Mouse (Mus musculus) monocyte, adult 5-6 weeks (primary cell): ENCODE measurements around the gene Supt7l. TPM values are rescaled to one million over a fixed set of nuclear protein-coding genes. Genes with fewer than 3 reads are reported as not detected.
"Not testable (repeated sequence)": the region's sequence is repeated elsewhere in the genome, so short reads cannot be mapped to it uniquely, and the experiment has no call there.

Source experiments
- ATAC-seq: fragments of 153-309, 156-312 bp; replicated peaks from 2 replicates; pipeline ENCODE4 v1.8.0; 2017; ENCODE audit warnings: mild to moderate bottlenecking; ENCODE audit not compliant: low TSS enrichment, insufficient number of reproducible peaks, severe bottlenecking, poor library complexity, low FRiP score
- total RNA-seq: library from RNA; stranded (forward); fragments of 200-1000, 200-491, 200-594 nt; gene quantifications from 3 replicates; pipeline ENCODE4 v1.2.3, GENCODE M21; 2017

The Supt7l gene
- 18.5 to 33.7 TPM (median 23.3 TPM) in 3 replicates for total RNA-seq

DNA sequence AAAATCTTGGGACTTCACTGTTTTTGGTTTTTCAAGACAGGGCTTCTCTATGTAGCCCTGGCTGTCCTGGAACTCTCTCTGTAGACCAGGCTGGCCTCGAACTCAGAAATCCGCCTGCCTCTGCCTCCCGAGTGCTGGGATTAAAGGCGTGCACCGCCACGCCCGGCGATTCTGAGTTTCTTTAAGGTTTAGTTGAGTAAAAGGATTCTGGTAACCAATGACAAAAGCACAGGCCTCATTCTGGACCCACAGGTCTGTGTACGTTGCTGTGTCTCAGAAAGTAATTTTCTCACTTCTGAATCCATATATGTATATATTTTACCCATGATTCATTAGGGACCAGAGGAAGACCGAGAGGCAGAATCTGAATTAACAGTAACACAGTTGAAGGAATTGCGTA lies at the start of gene Supt7l:
TSS of gene Supt7l (minus strand) at position 101 of the 400 bp plus-strand sequence.
- ATAC-seq: not testable (repeated sequence)

DNA sequence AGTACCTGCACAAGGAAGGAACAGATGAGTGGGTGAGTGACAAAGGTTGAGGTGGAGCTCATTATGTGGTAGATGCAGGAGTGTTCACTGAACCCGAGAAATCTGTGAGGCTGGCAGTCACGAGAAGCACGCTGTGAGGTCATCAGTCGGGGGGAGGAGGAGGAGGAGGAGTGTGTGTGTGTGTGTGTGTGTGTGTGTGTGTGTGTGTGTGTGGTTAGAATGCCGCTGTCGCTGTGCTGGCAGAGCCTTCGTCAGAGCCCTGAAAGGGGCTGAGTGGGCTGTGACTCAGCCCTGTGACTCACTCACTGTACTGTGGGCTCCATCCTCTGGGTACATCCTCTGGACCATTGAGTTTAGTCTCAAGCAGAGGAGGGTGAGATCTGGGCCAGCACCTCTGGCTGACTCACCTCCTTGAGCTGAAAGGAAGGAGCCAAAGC lies 49.0 kb upstream of the Supt7l start:
- peak; percentile 60 for ATAC-seq

DNA sequence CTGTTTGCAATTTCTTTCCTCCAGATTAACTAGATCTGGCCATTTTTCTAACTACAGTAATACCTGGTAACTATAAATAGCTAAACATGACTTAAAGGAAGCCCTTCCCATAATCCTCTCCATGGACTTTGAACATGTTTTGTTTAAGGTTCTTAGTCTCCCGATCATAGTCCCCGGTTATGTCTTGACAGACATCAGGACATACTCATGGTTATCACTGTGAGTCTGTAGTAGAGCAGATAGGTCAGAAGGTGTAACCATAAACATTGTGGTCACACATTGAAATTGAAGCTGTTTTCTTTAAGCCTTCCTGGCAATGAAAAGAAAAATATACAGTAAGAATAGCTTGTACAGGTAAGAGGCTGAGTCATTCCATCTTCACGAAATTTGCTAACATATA lies 46.1 kb upstream of the Supt7l start:
- ATAC-seq: no peak

DNA sequence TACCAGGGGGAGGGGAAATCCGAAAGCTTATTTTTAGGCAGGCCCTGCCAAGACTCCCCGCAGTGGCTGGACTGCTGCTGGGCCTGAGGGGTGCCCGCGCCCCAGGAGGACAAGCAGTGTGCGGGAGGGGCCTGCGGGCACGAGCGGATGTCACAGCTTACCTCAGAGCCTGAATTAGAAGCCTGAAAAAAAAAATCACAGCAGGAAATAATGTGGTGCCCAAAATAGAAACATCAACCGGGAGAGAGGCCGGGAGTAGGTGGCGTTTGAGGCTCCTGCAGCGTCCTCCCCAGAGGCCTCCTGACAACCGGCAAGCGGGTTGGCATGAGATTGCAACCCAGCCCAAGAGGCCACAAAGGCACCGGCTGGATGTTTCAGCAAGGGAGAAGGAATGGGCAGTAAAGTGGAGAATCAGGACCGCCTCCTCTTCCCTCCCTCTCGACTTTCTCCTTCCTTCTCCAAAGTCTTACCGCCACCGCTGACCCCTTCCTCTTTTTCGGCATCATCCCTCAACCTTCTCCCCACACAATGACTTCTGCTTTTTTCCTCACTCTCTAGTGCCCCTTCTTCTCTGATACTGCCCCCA lies 43.5 kb upstream of the Supt7l start:
- ATAC-seq: peak; percentile 83

DNA sequence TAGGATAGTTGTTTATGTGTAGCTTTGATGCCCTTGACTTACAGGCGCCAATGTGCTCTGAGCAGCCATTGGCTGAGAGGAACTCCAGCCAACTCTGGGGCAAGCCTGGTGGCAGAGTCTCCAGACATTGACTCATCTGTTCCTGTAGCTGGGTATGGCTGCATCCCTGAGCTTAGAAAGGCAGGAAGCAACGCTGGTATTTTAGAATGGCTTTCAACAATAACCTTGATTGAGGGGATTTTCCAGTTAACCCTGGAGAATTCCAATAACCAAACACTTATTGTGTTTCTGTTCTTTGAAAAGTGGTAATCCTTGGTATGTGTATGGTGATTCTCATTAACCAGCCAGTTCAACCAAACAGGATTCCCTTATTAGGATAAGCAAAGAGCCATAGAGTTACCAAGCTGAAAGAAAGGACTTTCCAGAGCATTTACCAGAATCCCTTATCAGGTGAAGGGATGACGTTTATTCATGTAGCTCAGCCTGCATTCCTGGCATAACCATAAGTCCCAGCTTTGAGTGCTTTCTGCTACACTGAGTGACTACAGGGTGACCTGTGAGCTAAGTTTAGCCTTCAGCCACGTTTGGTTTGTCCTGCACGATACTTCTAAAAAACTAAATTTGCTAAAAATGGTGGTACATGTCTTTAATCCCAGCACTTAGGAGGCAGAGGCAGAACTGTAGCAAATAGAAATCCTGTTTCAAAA lies 40.5 kb upstream of the Supt7l start:
- ATAC-seq: no peak

DNA sequence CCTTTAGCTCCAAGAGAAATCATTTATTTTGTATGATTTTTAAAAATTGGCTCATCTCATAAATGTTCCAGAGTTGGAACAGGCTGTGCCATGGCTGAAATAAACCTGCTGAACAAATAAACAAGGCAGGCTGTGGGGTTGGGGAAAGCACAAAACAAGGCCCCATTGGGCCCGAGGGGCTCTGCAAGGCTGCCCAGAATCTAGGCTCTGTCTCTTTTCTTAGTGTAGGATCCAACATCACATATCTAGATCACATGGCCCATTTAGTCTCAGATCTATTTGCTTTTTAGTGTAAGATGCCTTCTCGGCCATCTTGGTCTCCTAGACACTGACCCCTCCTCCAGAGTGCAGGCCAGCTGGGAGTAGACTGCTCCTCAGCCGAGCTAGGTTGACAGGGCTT lies 38.9 kb upstream of the Supt7l start:
- no peak for ATAC-seq

DNA sequence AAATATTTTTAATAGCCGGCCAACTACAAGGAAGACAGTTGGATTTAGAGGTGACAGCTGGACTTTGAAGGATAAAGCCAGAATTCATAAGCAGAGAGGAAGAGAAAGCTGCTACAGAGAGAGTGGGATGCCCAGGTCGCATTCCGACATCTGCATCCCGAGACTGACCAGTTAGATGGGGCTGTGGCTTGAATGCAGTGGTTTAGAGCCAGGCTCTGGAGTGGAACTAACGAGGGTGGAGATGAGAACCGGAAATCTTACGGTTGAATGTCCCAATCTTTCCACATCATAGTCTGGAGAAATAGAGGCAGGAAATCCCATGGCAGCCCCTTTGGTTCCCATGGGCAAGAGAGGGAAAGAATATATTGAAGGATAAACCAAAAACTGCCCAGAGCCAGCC lies 38.4 kb upstream of the Supt7l start:
- no peak for ATAC-seq

DNA sequence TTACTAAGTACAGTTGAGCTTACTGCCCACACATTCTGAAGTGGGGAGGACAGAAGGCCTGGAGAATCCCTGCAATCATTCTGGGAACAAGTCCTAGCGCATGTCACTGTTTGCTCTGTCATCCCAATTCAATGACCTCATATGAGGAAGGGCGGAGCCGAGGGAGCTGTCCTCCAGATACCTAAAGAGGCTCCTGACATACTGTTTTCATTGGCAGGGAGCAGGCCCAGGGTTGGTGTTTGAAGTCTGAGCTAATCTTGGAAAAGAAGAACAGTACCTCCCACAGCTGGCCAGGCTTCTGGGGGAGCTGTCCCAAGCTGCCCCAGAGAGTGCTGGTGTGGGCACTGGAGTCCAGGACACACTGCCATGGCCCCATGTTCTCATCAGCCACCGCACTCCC lies 37.4 kb upstream of the Supt7l start:
- ATAC-seq: no peak

DNA sequence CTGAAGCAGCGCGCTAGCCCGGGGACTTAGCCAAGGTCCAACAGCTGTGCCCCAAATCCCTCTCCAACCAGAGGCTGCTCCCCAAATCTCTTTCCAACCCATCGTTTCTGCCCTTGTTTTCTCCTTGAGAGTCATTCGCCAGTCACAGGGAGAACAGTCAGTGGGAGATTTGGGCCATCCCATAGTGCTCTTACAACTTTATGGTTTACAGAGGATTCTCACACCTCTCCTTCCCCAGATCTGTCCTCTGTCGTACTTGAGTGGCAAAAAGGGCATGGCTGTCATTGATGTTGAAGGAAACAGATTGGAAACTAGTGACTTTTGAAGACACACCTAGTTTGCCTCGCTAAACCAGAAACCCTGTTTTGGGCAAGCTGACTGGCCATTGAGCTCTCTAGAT lies 36.3 kb upstream of the Supt7l start:
- no peak for ATAC-seq

DNA sequence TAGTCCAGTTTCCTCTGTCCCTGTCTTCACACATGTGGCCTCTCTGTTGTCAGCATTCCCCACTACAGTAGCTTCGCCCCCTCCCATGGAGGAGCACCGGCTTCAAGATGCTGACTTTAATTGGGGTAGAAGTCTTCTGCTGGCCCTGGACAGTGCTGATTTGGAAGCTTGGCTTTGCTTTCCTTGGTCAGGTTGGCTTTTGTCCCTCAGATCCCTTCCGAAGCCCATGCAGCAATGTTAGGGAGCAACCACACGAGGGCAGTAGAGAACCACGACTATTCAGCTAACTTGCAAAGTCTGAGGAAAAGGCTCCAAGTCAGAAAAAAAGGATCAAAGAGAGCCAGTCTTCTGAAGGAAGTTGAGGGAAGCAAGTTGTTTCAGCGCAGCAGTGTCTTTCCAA lies 35.9 kb upstream of the Supt7l start:
- ATAC-seq: peak; percentile 66

DNA sequence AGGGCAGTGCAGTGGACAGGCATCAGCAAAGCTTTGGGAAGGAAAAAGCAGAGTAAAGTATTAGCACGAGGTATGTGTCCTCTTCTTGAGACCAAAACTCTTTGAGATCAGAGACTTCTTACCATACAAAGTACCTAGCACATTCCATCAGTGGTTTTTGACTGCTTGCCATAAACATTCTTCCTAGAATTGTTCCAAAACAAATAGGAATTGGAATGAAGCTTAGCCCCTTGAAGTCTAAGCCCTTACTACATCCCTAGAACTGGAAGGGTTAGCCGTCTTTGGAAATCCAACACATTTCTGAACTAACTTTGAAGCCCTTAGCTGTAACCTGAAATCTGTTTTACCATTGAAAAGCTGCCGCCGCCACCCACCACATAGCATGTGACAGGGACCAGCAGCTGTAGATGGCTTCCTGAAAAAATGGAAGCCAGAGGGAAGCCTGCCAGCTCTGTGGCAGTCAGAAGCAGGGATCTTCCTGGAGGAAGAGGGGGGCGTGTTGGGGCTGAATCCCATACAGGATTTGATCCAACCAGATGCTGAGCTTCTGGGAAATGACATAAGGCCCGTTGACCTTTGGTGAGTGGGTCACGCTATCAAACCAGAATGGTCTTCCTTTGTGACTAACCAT lies 34.5 kb upstream of the Supt7l start:
- ATAC-seq: no peak

DNA sequence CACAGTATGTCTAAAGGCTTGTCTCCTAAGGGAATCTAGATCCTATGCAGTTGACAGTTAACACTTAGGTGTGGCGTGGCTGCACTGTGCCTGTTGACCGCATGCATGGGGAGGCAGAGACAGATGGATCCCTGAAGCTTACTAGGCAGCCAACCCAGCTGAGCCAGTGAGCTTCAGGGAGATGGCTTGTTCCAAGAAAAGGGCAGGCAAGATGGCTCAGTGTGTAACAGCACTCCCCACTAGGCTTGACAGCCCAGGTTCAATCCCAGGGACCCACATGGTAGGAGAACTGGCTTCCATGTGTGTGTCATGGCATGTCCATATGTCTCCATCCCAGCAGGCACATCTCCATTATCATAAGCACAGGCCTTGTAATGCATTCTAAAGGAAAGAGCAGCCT lies 32.7 kb upstream of the Supt7l start:
- ATAC-seq: no peak

DNA sequence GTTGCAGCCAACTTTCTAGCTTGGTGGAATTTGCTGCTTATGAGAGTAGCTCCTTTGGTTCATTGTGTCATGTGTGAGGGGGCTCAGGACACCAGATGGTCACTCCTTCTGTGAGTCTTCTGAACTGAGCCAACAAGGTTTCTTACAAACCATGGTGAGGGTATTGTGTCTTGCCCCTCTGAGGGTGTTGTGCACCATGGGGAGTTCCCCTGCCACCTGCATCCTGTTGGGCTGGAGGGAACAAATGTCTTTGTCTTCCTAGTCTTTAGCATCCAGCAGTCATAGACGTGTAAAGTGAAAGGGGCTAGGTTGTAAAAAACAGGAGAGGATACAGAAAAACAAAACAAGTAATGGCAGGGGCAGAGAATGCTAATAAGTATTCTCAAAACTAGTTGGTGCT lies 31.8 kb upstream of the Supt7l start:
- ATAC-seq: no peak

DNA sequence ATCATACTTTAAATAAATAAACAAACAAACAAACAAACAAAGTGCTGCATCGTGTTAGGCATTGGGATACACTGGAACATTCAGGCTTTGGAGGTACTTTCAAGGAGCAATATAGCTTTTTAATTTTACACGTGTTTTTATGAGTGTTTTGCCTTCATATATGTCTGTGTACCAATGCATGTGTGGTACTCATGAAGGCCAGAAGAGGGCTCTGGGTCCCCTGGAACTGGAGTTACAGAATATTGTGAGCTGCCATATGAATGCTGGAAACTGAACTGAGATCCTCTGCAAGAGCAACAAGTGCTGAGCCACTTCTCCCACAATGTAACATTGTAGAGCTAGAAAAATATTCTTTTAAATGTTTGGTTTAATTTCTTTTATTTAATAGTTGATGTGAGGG lies 7.6 kb upstream of the Supt7l start:
- ATAC-seq: no peak

DNA sequence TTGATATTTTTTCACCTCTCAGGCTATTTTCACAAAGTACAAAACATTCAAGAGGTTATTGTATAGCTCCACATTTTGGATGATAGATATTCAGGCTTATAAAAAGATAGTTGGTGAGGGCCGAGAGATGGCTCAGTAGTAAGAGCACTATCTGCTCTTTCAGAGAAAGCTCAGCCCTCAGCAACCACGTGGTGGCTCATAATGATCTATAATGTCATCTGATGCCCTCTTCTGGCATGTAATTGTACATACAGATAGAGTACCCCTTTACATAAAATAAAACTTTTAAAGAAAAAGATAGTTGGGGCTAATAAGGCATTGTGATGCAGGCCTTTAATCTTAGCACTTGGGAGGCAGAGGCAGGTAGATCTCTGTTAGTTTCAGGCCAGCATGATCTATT lies 953 bp upstream of the Supt7l start:
- no peak for ATAC-seq

DNA sequence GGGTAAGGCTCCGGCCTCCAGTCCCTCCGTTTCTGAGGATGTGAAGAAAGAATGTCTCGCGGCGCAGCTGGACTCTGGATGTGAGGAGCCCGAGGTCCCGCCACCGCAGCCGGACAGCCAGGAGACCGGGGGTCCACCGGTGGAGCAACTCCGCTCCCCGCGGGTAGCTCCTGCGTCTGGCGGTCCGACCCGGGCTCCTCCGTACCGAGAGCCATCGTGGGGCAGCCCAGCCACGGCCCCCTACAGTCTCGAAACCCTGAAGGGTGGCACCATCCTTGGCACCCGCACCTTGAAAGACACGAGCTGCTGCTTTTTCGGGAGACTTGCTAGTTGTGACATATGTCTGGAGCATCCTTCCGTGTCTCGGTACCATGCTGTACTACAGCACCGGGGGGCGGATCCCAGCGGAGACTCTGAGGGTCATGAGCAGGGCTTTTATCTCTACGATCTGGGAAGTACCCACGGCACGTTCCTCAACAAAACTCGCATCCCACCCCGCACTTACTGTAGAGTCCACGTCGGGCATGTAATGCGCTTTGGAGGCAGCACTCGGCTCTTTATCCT lies 408 bp downstream of the Supt7l start:
- peak; percentile 11; the same call in 1 of the 2 replicates for ATAC-seq

DNA sequence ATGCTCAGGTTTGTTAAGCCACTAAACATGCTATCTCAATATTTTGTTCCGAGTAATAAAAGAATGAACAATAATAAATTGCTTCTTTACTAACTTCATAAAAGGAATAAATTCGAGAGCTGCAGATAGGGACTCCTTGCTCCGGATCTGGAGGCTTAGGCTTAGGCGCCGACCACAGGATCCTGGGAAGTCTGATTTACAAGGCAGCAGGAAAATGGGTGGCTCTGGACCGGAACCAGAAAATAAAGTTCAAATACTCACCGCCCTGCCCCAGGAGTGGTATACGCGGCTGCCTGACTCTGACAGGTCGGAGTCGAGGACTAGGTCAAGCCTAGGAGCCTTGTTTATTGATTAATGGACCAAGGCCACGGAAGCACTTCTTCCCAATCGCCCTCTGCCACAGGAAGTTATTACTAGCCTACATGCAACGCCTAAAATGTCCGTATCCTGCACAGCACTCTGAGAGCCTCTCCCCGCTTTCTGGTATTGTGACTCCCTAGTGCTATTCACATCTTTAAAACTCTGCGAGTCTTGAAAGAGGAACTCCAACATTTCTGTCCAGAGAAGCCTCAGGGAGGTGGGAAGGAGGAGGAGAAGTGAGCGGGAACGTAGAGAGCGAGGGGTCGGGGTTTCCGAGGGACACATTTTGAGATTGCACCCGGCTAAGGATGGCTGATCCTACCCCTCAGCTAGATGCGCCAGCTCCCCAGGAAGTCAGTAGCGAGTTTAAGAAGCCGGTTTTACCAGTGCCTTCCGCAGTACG lies 1.1 kb downstream of the Supt7l start, which contains the start of gene Slc4a1ap:
TSS of gene Slc4a1ap (plus strand) at position 642 of the 763 bp plus-strand sequence.
- ATAC-seq: peak; percentile 87

DNA sequence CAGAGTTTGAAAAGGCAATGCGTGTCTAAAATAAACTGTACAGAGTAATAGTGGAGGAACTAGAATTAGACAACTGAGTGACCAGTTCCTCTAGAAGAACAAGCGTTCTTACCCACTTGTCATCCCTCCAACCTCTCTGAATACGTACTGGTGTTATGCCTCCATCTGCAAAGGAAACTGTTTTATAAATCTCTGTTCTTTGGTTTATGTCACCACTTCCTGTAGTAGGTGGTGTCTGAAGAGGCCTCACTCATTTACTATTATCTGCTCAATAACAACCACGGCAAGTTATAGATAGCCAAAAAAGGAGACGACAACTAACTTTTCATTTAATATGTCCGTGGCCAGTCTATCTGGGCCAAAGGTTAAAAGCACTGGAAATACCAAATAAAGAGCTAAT lies 7.1 kb downstream of the Supt7l start:
- no peak for ATAC-seq

DNA sequence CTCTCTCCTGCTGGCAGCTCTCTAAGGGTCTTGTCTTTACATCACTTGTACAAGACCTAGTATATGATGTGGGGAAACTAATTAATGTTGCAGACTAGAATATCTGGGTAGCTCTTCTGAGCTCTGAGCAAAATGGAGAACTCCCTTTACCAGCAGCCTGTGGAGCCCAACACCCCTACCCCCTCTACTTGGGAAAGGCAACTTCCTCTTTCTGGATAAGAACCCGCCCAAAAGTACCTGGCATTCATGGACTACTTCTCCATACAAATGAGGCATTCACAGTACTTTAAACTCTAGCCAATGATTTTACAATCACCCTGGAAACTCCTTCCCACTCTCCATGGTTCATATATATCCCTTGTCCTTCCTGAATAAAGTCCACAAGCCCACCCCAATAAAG lies 15.1 kb downstream of the Supt7l start:
- peak; percentile 82 for ATAC-seq
